Mouse (Mus musculus) testis, postnatal 14 days (tissue): ENCODE measurements at regions not wholly inside any gene's neighbourhood (a gene's known extent, or its start where the extent isn't known, plus 50 kb on each side); places are given as distances from the start of the nearest gene placed in this dataset.

Experiments used
- DNase-seq: peaks from one replicate; pipeline ENCODE4 v3.0.0; 2021; ENCODE audit warnings: low spot score

DNA sequence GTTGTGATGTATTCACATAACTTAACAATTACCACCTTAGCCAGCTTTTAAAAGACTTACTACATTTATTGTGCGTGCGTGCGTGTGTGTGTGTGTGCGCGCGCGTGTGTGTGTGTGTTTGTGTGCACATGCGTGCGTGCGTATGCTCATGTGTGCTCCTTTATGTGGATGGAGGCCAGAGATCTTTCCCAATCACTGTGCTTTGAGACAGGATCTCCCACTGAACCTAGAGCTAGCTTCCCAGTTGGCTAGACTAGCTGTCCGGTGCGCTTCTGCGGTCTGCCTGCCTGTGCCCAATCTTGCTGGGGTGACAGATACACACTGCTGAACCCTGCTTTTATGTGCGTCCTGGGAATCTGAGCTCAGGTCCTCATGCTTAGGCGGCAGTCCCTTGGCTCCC, 50.1 kb upstream of the Arhgap29 start:
- DNase-seq: no peak

DNA sequence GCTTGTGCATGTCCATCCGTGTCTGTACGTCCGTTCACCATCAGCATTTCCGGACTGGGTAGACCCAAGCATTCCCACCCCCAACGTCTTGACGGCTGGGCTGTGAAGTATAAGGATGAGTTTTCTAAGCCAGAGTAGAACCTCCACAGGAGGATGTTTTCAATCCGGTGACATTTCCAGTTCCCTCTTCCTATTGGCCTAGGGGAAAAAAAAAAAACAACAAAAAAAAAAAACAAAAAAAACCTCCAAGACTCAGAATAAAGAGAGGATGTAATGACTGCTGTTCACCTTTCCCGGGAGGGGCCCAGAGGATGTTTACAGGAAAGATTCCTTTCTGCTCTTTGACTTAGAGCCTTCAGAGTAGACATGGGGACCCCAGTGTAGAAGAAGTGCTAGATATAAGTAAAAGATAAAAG, 51.9 kb upstream of the Arhgap29 start:
- no peak for DNase-seq

DNA sequence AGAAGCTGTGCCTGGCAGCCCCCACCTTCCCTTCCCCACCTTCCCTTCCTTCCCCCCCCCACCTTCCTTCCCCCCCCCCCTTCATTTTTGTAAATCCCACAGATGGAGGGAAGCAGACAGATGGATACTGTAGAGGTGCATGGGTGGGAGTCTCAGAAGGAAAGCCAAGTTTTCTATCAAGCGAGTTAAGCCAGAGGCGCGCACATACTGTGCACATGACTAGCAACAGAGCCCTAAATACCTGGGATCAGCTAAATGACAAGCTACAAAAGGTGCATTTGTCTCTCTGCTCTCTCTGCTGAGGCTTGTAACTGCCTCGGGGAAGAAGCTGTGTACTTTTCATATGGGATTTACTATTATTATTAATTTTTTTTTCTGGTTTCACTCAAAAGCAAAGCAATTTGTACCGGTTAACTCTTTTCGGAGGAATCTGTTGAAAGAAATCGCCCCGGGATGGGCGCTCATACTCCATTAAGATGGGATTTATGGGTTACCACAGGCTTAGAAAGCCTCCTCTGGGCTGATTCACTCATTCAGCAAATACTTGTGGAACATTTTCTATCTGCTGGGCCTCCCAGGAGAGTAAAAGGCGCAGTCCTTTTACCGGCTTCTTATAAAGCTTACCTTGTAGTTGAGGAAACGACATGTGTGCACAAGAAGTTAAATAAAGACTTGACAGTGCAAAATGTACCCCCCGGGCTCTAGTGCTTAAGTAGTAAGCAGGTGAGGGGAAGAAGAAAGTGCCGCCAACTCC, 54.3 kb upstream of the Arhgap29 start:
- no peak for DNase-seq

DNA sequence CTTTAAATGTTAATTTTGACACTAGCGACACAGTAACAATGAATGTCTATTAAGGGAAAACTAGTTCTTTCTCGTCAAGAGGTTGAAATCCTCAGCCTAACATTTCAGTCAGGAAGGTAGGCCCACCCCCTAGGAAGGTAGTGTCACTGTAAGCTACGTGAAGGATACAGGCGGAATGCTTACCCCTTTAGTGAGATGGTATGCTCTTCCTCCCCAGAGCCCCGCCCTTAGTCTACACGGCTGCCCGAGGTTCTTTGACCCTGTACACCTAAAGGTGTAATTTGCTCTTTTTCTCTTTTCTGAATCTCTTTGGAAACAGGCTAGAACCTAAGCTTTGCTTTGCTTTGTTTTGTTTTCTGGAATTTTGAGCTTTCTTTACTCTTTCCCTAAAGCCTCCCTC, 58.7 kb upstream of the Arhgap29 start:
- DNase-seq: no peak

DNA sequence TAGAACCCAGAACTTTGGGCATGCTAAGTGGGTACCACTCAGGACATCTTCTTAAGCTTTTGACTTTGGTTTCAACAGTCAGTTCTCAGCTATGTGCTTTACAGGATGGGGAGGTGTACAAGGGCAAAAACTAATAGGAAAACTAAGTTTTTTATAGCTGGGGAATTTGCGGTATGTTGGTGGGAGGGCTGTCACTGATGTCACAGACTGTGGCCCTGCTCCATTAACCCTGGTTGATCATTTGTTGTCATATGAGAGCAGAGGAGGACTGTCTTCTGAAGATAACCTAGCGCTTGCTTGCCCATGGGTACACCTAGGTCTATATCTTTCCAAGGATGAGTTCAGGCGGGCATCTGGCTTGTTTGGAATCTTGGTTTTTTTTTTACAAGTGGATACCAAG, 59.7 kb upstream of the Arhgap29 start:
- no peak for DNase-seq

DNA sequence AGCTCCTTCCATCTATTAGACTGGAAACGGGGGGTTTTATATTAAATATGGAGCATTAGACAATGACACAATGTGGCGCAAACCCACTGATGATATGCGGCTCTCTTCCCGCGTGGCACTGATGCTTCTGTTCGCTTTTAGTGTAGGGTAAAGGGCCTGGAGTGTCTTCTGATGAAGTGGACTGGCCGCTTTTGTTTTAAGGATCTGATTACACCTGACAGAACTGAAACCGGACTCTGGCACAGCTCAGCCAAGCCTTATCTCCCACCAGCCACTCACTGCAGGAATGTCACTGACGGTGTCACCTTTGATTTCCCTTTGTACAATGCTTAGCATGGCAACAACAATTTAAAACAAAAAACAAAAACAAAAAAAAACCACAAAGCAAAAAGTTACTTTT, 61.0 kb upstream of the Arhgap29 start:
- DNase-seq: no peak

DNA sequence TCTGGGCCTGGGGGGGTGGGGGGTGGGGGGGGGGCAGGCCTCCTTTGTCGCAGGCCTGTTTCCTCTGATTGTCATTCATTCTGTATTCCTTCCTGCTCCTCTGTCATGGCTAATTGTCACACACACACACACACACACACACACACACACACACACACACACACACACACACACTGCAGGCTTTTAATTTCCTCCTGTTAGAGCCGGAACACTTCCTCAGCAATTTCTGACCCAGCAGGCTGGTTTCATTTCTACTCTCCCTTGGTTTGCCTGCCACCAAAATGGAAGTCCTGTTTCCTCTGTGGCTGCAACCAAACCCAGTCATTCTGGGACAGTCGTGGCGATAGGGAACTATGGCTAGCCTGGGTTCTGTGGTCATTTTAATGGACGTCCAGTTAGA, 61.8 kb upstream of the Arhgap29 start:
- no peak for DNase-seq

DNA sequence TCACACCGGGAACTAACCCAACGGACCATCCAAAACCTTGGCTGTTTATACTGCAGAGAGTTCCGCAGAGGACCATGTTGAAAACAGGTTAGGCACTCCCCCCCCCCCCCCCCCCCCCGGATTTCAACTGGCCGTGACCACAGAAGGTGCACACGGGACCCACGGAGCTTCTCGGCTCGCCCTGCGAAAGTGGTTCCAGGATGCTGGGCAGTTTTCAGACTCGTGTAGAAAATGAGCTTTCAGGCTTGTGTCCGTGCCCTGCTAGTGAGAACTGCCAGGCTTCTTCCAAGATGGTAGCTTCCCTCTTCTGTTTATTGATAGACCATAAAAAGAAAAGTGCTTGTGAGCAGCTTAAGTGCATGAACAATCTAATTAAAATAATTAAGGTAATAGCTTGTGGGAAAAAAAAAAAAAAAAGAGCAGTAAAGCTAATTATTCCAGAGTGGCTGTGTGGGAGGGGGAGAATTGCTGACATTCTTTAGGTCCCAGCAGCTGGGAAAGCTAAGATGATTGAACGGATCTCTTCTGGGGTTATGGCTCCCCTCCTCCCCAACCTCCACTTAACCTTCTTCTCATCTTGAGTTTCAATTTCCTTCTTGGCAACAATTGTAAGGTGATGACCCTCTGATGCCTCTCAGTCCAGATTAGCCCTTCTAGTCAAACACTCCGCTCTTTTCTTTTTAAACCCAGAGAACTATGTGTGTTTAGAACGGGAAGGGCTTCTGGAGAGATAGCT, 65.3 kb upstream of the Arhgap29 start:
- no peak for DNase-seq

DNA sequence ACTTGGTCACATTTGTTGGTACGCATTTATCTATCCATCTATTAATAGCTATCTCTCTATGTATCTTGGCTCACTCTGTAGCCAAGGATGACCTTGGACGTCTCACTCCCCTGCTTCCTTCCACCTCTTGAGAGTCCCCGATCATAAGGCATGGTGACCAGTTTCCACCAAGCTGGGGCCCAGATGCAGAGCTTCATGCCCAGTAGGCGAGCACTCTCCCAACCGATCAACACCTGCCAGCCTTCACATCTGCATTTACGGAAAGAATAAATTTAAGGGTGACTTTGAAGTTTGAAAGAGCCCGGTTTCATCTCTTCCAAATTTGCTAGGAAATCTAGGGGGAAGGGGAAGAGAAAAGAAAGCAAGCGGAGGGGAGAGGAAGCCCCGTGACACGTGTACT, 66.0 kb upstream of the Arhgap29 start:
- no peak for DNase-seq

DNA sequence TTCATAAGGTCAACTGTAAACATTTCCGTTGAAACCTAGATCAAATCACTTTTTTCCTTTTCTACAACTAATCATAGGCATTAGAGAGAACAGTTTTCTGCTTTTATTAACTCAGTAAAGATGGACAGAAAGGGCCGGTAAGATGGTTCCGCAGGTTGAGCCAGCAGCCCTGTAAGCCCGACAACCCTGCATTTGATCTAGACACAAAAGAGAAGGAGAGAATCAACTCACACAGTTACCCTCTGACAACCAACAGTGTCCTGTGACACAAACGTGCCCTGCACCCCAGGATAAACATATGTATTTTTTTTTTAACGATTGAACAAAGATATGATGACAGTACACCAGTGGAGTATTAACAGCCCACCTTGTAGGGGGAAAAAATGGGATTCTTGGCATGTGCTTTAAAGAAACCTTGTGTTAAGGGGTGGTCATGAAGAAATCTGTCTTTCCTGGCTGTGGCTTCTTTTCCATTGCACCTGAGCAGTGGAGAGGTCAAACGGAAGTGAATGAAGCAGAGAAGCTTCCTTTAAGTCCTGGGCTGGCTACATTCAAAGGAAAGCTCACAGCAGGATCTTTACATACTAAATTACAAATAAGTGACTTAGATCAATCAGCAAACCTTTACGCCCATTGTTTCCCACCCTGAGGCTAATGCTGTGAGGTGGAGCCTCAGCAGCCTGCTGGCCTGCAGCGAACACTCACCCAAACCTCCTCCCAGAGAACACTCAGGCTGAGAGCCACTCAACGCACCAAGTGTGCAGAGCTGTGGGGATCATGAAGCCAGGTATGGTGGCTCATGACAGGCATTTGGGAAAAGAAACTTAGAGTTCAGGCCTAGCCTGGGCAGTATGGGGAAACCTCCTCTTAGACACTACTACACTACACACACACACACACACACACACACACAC, 66.8 kb upstream of the Arhgap29 start:
- DNase-seq: no peak

DNA sequence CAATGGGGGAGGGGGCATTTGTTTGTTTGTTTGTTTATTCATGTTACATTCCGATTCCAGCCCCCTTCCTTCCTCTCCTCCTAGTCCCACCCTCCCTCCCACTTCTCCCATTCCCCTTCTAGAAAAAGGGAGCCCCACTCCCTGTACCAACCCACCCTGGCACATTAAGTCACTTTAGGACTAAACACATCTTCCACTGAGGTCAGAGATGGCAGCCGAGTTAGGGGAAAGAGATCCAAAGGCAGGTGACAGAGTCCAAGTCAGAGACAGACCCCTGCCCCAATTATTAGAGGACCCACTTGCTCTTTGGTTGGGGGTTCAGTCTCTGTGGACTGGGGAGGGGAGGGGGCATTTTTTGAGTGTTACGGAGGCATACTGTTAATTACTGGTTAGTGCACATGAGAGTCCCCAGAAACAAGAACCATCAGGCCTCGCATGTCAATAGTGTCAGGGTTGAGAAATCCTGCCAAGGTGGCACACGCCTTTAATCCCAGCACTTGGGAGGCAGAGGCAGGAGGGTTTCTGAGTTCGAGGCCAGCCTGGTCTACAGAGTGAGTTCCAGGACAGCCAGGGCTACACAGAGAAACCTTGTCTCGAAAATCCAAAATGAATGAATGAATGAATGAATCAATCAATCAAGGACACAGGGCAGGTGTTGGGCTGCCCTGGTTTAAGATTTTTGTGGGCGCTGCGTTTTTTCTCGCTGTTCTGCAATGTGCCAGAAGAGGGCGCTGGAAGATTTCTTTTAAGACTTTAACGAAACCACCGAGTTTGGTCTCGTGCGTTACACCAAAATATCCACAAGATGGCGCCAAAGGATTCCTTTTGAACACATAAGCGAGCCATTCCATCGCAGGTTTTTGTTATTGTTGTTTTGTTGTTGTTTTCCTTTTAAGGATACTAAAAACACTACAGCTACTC, 67.8 kb upstream of the Arhgap29 start:
- peak; percentile 84 for DNase-seq

DNA sequence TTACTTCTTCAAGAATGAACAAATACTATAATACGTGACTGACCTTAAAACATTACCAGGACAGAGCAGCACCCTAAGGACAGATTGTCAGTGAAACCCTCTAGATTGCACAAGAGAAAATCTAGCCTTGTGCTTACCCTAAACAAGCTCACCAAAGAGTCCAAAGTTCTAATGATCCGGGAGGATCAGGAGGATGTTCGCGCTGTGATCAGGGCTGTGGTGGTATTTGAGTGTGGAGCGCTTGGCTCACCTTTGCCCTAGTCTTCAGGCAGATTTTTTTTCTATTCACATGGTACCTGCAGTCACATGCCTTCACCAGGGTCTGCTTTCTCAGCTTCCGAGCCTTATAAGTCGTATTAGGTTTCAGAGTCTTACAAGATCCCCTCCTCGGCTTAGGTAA, 65.3 kb upstream of the Abcd3 start:
- DNase-seq: no peak

DNA sequence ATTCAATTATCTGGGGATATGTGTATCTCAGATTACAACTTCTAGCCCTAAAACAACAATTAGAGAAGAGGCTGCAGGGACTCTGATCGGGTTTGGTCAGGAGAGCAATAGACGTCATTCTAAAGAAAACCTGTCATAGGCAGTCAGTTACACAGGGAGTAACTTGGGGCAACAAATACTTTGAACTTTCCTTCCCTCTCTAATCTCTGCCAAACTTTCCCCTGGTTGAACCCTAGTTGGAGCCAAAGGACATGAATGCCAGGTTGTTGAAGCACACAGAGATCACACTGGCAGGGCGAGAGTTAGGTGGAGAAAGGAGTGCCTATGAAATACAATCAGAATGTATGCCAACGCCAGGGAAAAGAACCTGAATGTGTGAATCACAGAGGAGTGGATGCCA, 60.0 kb upstream of the Abcd3 start:
- DNase-seq: no peak

DNA sequence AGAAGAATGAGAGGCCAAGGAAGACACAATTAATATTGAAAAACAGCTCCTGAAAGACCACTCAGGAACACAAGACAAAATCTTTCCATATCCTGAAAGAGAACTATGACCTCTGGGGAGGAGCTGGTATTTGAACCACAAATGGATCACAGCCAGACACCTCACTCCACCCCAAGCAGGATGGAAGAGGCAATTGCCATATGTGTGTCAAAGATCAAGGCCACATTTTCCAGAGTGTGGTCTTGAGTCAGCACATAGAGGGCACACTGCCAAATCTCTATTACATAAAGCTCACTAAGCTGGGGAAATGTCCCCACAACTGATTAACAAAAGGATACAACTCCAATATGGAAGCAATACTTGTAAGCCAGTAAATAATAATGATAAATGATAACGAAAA, 59.5 kb upstream of the Abcd3 start:
- DNase-seq: no peak

DNA sequence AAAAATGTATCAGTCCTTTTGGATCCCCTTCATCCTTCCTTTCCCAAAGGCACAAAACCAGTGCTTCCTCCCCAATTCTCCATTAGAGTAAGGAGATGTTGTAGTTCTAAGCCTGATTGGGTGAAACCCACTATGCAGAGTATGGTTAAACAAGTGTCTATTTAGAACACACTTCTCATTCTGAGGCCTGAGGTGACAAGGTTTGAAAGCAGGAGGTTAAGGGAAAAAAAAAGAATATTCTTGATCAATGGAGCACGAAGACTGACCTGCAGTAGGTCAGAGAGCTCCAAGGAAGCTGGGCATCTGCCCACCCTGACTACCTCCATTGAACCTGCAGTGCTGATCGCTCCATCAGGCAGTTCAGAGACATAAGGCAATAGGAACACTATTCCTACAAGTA, 58.5 kb upstream of the Abcd3 start:
- DNase-seq: no peak

DNA sequence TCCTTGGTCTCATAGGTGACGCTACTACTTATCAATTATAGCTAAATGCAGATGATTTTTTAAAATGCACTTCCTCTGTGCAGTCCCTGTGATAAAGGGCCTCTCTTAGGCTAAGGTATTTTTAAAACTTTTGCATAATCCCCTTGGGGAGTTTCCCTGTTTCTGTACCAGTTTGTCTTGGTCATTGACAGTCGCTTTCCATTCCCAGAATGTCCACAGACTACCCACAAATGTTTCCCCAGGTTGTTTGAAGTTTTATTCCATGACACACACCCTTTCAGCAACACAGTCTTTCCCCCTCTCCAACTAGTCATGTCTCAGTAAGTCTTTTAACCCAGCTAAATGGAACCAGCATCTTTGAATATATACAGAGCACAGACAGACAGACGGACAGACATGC, 57.6 kb upstream of the Abcd3 start:
- no peak for DNase-seq

DNA sequence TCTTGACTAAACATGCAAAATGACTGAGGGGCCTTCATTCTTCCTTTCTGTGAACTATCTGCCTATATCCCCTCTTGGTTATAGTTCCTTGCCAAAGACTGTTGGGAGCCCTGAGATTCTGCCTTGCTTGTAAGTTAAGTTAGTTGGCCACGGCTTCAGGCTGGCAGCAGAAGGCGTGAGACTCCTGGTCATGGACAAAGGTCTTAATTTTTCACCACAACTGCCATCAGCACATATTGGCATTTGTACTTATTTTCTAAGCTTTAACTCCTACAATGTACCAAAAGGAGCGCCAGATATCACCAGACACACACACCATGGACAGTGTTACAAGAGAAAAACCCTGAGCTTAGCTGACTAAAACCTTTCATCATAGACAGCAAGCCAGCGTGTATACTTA, 56.7 kb upstream of the Abcd3 start:
- DNase-seq: no peak

DNA sequence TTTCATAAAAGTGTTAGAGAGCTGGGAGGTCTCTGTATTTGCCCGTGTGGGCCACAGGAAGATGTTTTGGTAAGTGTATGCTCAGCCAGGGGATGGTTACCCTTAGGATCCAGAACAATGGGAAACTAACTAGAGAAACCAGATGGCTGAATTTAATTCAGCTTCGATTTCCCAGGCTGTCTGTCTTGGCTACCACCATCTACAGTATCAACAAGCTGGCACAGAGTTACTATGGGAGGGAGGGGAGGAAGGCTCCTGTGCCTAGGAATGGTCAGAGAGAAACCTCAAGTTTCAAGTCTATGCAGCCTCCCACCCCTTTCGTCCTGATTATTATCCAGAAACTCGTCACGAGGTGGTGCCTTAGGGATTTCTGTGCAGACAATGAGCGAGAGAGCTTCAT, 55.6 kb upstream of the Abcd3 start:
- DNase-seq: no peak

DNA sequence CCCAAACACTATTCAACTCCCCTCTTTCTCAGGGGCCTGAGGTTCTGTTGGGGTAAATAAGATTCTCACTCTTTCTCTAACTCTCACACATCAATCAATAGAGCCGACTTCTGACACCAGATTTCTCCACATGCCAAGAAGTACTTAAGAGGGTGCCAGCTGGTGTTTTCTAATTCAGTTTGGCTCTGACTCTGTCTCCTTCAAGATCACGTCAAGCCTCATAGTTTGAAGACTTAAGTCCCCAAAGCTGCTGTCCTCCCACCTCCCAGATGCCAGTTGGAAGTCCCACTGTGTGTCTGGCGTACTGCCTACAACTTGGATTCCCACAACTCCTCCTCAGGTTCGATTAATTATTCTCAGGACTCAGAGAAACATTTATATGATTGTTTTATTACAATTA, 54.6 kb upstream of the Abcd3 start:
- DNase-seq: no peak

DNA sequence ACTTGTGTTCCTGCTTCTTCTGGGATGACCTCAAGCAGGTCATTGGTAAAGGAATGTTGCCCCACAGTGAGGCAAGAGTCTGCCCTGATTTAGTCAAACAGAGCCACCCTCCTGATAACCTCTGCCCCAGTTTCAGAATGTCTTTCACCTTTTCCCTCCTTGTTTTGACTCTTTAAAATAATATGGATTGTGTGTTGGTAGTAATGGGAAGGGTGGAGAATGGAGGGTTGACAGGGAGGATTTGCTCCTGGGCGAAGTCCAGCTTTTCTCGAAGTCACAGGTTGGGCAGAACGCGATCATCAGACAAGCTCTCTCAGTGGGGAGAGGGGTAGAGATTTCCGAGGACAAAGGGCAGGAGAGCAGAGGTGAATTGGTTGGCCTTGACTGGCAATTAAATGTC, 52.2 kb upstream of the Abcd3 start:
- DNase-seq: no peak

DNA sequence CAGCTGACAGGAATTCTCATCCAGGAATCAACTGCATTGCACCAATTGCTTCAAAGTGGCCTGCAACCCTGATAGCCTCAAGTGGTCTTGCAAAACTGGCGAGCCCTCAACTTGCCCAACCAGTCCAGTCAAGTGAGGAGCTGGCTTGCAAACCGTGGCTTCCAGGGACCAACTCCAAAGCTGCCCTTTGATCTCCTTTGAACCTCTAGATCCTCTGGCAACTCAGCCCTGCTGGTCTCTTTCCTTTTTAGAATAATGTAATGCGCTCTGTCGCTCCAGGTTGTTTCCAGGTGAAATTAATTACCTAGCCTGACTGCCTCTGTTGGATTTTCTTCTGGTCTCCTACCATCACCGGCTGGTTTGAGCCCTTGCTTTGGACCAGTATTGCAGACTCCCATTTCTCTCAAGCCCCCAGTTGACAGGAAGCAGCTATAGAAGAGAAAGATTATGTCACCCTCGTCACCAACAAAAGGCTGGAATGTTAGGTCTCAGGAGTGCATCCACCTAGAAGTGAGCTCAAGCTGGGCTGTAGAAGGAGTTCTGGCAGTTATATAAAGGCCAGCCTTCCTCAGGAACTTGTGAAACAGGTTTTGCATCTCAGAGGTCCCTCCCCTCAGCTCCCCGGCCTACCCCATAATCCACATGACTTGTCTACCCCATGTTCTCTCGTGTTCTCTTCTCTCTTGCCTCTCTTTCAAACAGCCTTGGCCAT, 49.8 kb upstream of the Abcd3 start:
- no peak for DNase-seq
